Mouse (Mus musculus): ENCODE data around the gene Cfap206.
"Not testable (repeated sequence)": the region's sequence is repeated elsewhere in the genome, so short reads cannot be mapped to it uniquely, and the experiment has no call there.

Cfap206 gene

DNA sequence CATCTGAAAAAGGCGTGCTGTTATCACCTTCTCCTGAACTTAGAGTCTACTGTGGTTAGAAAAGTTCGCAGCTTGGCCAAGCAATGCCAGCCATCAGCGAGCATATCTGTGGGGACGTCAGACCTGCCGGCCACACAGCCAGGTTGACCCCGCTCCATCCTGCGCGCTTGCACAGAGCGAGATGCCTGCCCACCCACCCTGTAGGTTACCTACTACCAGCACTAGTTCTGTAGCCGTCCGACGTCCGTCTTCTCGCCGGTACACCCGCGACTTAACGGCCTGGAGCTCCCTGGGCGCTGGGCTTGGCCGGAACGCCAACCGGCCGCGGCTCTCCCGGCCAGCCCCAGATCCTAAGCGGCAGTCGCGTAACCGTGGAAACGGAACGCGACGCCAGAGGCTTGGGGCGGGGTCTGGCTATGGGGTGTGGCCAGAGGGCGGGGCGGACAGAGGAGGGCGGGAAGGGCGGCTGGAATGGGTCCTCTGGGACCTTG, at the start of gene Cfap206:
Gene Cfap206, minus strand, starts transcription at position 356 of the 491 bp plus-strand sequence.
- DNase-seq, result peak; percentile 41 to 55

GRCm38 (mm10) chr4:34777677-34778527, 47.9 kb upstream of the Cfap206 start, which contains the start of gene Smim8:
Gene Smim8 (minus strand): TSS chr4:34778423.
- DNase-seq, result peak; percentile 89 to 95

DNA sequence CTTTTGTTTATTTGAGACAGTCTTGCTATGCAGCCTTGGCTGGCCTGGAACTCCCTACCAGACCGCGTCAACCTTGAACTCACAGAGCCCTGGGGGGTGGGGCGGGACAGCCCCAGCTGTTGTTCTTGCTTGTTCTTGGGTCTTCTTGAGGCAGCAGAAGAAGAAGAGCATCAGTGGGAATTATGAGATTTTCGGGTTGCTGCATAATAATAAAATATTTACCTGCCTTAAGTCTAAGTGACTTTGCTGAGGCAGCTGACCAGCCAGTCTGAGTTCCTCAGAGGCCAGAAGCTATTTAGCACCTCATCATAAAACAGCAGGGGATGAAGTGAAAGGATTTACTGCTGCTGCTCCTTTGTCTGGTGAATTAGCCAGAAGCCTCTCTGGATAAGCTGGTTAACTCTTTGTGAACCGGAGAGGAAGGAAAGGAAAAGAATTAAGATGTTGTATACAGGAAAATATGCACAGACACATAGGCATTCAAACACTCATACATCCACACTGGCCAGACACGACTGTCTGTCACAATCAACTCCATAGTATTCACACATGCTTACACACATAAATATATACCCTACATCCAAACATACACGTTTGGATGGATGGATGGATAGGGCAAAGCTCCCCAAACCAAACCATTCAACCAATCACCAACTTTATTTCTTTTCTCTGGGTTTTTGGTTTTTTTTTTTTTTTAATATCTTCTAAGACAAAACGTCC, 41.8 kb upstream of the Cfap206 start:
- DNase-seq, result no peak

- DNase-seq, result no peak
These were observed 26.2 kb upstream of the Cfap206 start, which contains the start of gene Gm136 for GRCm38 (mm10) chr4:34756163-34756562. Gene Gm136 (minus strand): TSS chr4:34756263.

DNA sequence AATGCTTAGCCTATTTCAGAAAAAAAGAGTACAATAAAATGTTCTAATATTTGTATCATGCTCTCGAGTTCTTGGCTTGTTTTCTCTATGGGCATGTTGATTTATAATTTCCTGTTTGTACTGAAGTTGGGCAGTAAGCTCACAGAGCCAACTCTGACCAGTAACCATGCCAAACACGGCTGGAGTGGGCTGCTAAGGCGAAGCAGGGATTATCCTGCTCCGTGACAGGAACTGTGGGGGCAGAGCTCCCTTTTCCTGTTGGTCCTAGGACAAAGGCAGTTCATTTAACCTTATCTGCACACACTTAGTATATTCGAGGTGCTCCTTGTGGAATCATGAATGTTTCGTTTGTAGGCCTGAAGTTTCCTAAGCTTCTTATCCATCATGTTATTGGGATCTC, 19.2 kb upstream of the Cfap206 start:
- no peak for DNase-seq

DNA sequence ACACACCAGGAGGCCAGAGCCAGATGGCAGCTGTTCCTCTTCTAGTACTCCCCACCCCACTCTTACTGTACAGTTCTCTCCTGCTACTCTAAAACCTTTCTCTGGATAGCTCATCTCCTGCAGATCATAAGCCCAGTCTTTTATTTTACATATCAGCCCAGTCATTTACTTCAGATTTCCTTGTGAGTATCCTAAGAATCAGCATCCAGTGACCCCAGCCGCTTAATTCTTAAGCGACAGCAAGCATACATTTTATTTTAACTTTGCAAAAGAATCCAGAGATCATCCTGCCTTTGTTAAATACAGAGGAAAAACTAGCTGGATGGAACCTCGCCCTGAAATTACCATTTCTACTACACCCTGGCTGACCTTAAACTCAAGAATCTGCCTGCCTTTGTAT, 4.5 kb upstream of the Cfap206 start:
- no peak for DNase-seq

DNA sequence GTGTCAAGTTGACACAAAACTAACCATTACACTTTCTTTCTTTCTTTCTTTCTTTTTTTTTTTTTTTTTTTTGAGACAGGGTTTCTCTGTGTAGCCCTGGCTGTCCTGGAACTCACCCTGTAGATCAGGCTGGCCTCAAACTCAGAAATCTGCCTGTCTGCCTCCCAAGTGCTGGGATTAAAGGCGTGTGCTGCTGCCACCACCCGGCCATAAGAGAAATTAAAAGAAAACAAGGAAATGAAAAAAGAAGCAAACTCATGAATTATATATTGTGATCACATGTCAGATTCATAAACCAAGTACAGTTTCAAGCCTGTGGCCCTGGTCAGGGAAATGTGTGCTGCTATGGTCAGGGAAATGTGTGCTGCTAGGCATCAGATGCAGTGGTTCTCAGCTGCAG, 3.4 kb upstream of the Cfap206 start:
- not testable (repeated sequence) for DNase-seq

DNA sequence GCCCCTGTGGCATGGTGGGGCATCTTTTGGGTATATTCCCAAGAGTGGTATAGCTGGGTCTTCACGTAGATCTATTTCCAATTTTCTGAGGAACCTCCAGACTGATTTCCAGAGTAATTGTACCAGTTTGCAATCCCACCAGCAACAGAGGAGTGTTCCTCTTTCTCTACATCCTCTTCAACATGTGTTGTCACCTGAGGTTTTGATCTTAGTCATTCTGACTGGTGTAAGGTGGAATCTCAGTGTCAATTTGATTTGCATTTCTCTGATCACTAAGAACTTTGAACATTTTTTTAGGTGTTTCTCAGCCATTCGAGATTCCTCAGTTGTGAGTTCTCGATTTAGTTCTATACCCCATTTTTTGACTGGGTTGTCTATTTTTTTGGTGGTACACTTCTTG, 4.3 kb downstream of the Cfap206 start:
- DNase-seq, result not testable (repeated sequence)

GRCm38 (mm10) chr4:34724306-34724705, 5.7 kb downstream of the Cfap206 start:
- DNase-seq, result no peak

DNA sequence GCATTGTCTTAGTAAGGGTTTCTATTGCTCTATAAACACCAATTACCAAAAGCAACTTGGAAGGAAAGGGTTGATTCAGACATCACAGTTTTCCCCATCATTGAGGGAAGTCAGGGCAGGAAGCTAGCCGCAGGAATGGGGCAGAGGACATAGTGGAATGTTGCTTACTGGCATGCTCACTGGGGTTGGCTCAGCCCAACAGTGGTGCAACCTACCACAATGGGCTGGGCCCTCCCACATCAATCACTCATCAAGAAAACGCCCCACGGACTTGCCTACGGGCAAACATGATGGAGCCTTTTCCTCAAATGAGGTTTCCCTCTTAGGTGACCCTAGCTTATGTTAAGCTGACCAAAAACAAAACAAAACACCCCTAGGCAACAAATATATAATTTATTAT, 6.8 kb downstream of the Cfap206 start:
- no peak for DNase-seq

DNA sequence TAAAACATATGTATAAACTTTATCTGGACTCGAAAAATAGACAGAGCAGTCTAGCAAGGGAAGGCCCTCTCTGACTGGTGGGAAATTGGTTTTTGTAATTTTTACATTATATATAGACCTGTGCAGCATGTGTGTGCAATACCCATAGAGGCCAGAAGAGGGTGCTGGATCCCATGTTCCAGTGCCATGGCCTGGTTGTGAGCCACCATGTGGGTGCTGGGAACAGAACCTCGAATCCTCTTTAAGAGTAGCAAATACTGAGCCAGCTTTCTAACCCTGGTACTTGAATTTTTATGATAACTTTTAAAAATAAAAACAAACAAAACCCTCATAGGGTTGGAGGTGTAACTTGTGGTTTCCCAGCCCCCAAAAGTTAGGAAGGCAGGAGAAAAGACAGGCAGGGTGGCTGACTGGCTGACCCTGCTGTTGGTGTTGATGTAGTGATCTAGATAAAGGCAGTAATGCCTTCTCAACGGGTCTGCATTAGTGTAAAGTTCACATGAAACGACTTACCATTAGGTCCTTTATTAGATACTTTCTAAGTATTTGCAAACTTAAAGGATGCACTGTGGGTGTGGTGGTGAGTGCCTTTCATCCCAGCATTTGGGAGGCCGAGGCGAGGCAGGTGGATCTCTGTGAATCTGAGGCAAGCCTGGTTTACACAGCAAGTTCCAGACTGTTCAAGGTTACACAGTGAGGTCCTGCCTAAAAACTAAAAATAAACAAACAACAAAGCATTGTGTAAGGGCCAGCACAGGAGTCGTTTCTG, 9.7 kb downstream of the Cfap206 start:
- no peak for DNase-seq

GRCm38 (mm10) chr4:34719421-34719820, 10.6 kb downstream of the Cfap206 start:
- DNase-seq, result no peak

GRCm38 (mm10) chr4:34715062-34715461, 14.9 kb downstream of the Cfap206 start:
- DNase-seq, result no peak

- DNase-seq, result no peak
These were observed 21.9 kb downstream of the Cfap206 start for GRCm38 (mm10) chr4:34708127-34708526.

DNA sequence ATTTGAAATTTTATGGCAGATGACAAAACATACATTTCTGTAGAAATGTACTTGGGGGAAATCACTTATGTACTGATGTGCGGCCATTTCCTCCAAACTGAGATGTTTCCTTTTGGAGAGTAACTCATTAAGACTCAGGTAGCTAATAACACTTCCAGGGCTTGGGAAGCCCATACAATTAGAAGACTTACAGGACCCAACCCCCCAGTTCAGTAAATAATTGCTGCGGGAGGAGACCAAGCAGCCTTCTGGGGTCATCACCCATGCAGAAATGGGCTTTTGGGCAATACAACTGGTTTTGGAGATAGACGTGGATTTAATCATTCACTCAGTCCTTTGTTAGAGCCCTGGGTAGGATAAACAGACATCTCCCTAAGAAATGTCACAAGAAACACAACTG, 22.8 kb downstream of the Cfap206 start:
- DNase-seq, result no peak

- no peak for DNase-seq
These were observed 27.0 kb downstream of the Cfap206 start for GRCm38 (mm10) chr4:34703029-34703428.

- DNase-seq, result no peak
These were observed 27.8 kb downstream of the Cfap206 start for GRCm38 (mm10) chr4:34702231-34702630.

DNA sequence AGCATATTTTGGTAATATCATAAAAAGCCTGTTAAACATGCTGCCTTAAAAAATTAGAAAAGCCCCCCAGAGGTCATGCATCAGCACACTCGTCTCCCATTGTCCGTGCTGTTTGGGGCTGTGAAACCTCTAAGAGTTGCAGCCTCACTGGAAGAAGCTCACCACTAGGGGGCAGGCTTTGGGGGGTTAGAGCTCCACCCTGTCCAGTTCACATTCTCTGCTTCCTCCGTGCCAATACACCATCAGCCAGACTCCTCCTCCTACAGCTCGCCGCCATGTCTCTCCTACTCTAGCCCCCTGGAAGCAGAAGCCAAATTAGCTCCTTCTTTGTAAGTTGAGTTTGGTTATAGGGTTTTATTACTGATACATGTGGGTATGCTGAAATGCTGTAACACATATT, 28.5 kb downstream of the Cfap206 start:
- peak; percentile 30 to 40 for DNase-seq

DNA sequence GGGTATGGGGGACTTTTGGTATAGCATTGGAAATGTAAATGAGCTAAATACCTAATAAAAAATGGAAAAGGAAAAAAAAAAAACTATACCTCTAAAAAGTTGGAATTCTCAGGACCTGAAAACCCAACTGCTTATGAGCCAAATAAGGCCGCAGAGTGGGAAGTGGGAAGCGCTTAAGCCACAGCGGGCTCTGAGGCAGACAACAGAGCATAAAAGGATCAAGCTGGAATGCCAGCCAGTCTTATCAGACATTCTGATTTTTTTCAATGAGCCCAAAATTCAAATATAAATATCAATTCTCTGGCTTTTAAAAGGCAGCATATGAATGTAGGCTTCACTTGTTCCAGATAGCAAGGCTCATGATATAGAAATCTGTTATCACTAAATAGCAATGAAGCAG, 42.0 kb downstream of the Cfap206 start:
- DNase-seq, result no peak

DNA sequence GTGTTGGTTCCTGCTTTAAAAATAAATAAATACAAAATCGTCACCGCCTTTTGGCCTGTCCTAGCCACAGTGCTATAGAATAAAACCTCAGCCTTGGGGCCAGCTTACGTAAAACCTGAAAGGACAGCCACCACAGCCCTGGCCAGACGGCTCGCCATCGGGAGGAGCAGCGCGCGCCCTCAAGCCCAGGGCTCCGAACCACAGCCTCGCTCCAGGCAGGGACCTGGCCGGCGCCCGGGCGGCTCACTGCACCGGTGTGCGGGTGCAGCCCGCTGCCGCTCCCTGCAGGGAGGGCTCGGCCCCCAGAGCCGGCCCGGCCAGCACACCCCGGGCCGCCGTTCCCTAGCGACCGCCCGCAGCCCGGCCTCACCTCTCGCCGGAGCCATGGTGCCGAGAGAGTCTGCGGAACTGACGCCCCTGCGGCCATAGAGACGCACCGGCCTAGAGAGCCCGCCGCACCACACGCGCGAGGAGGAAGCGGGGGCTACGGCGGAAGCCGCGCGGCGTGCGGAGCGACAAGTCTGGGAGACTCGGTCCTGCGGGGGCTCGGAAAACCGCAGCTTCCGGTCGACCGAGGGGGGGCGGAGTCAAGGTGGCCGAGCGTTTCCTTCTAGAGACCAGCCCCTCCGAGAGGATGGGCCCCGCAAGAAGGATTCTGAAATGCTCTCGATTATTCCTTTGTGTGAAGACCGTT, 43.0 kb downstream of the Cfap206 start, which contains the start of gene Slc35a1:
Gene Slc35a1, minus strand, starts transcription at position 565 of the 694 bp plus-strand sequence.
- DNase-seq, result peak; percentile 96

- DNase-seq, result no peak
These were observed 49.5 kb downstream of the Cfap206 start for GRCm38 (mm10) chr4:34680530-34680929.

DNA sequence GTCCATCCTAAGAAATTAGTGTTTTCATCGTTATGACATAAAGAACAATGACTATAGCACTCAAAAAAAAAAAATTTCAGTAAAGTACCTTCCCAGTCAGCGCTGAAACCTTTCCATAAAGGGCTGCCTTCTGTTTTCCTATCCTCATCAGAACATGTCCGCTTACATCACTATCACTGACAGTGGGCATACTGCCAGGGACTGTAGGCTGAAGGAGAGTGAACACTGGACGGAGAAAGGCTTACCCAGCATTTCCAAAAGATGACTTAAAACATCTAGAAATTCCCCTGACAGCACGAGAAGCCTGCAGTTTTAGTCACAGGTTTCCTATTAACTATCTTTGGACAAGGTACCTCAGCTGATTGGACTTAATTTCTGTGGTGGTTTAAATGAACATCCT, 56.3 kb downstream of the Cfap206 start:
- no peak for DNase-seq
